Mouse (Mus musculus) E14TG2a.4 (cell line): ENCODE measurements at regions not wholly inside any gene's neighbourhood (a gene's known extent, or its start where the extent isn't known, plus 50 kb on each side); places are given as distances from the start of the nearest gene placed in this dataset.

Source experiments
- CTCF ChIP-seq: conservative IDR thresholded peaks from 2 replicates; pipeline ENCODE4 v1.5.1; 2014; ENCODE audit warnings: low read length
- POU5F1 ChIP-seq: IDR thresholded peaks from 2 replicates; pipeline ENCODE4 v1.6.1; 2014; ENCODE audit warnings: low read length, borderline replicate concordance

DNA sequence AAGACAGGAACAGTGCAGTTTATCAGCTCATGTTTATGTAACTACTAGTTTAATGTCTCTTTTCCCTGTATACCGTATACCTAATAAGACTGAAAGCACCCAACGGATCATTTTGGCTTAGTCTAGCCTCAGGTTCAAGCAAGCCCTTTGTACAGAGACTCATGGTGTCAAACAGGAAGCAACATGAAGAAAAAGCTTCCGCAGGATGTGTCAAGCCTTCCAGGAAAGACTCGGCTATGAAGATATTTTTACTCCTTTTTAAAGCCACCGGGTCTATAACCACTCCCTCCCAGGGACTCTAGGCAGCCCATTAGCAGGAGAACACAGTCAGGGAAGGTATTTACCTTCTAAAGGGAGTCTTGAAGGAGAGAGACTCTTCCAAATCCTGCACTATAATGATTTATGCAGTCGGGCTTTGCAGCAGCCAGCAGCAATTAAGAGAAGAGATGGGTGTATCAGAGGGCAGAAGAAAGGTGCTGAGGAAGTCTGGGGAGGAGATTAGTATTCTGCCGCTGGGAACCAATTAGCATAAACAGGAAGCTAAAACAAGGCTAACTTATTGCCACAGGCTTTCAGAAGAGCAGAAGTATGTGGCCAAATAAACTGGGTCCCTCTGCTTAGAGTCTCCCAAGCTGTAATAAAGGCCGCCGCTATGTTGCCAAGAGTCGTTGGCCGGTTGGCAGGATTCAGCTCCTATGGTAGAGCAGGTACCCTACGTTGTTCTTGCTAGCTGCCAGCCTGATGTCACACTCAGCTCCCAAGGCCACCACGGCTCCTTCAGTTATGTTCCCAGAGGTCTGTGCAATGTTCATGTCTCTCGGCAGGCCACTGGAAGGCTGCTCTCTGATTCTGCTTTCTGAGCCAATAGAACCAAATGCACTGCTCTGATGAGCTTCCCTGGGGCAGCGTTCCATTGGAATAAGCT is 98.7 kb downstream of the Tsen15 start:
- TF ChIP-seq CTCF (no peak), POU5F1 (no peak)
